Mouse (Mus musculus) forebrain, embryonic 13.5 days (tissue): ENCODE data around the gene Cyp4a32. TPM values are rescaled to one million over a fixed set of nuclear protein-coding genes. Genes with fewer than 3 reads are reported as not detected.
"Not testable (repeated sequence)": the region's sequence is repeated elsewhere in the genome, so short reads cannot be mapped to it uniquely, and the experiment has no call there.

Experiments used
- ATAC-seq: fragments of 200-750 bp; cut with Nextera tagmentation; 2 replicates; pipeline ENCODE4 v1.8.0; 2017
- H3K27ac ChIP-seq: fragments of 300-500 bp; sonication (generic); 2 replicates; pipeline ENCODE4 v1.5.1; 2015; ENCODE audit warnings: inconsistent platforms, mild to moderate bottlenecking, moderate library complexity
- H3K27me3 ChIP-seq: fragments of 300-500 bp; sonication (generic); 2 replicates; pipeline ENCODE4 v1.6.1; 2015; ENCODE audit warnings: mild to moderate bottlenecking, inconsistent platforms
- H3K36me3 ChIP-seq: fragments of 300-500 bp; sonication (generic); 2 replicates; pipeline ENCODE4 v1.6.1; 2015; ENCODE audit warnings: mild to moderate bottlenecking, inconsistent platforms; ENCODE audit not compliant: poor library complexity, severe bottlenecking
- H3K4me1 ChIP-seq: fragments of 300-500 bp; sonication (generic); 2 replicates; pipeline ENCODE4 v1.6.1; 2015; ENCODE audit warnings: inconsistent platforms
- H3K4me2 ChIP-seq: fragments of 300-500 bp; sonication (generic); 2 replicates; pipeline ENCODE4 v1.6.1; 2015; ENCODE audit warnings: inconsistent platforms, mild to moderate bottlenecking, moderate library complexity
- H3K4me3 ChIP-seq: fragments of 300-500 bp; sonication (generic); 2 replicates; pipeline ENCODE4 v1.5.1; 2015; ENCODE audit warnings: mild to moderate bottlenecking, inconsistent platforms
- H3K9ac ChIP-seq: fragments of 300-500 bp; sonication (generic); 2 replicates; pipeline ENCODE4 v1.6.1; 2015; ENCODE audit warnings: mild to moderate bottlenecking, inconsistent platforms
- H3K9me3 ChIP-seq: fragments of 300-500 bp; sonication (generic); replicated peaks from 2 replicates; pipeline ENCODE4 v1.6.1; 2016; ENCODE audit warnings: inconsistent platforms
- WGBS: fragments of 180-500 bp; shearing (Covaris S2); methylation state at CpG from one replicate; pipeline ENCODE4 v1.1.7; 2015; 5-methylcytosine and 5-hydroxymethylcytosine counted together
- polyA plus RNA-seq: library from polyadenylated mRNA; unstranded; fragments of >200 nt; fragmentation: Nextera tagmentation; extraction: Ambion mirVana; gene quantifications from 2 replicates; pipeline ENCODE4 v1.2.1, GENCODE M21; 2015

The Cyp4a32 gene
- not detected in 2 replicates for polyA plus RNA-seq

DNA sequence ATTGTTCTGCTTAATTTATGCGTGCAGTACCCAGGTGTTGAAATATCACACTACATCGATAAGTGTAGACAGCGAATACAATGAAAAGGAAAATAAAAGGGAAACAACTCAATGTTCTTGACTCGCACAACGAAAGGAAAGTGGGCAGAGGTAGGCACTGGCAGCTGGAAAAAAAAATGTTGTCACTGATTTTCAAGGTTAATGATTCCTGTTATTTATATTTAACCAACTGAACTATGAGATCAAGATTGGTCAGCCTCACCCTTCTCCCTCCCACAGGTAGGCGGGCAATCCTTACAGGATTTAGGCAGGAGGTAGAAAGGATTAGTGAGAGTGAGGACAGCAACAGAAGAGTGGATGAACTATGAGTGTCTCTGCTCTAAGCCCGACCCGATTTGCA is at the start of gene Cyp4a32:
TSS of gene Cyp4a32 (plus strand) at position 359 of the 400 bp plus-strand sequence.
- WGBS, result 87% methylated on average over 8 of the region's 8 CpGs
- H3K4me2 ChIP-seq, result not testable (repeated sequence)

DNA sequence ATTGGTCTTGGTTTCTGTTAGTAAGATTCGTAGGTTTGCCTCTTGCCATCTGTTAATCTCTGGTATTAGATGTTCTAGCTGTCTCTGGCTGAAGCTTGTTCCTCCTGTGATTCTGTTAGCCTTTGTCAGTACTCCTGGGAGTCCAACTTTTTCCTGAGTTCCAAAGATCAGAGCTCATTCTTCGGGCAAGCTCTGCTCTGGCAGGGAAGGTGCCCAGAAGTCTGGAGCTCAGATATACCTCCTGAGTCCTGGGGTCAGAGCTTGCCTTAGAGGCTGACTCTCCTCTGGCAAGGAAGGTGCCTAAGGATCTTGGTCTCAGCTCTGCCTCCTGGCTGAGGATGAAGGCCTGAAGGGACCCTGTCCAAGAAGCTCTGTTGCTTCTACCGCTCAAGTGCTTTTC is 48.0 kb upstream of the Cyp4a32 start:
- no peak overlapping the region for H3K4me3 ChIP-seq
- 85% methylated on average over 3 of the region's 3 CpGs for WGBS

More for the DNA sequence above, at the start of gene Cyp4a32:
- H3K27ac ChIP-seq, H3K4me1 ChIP-seq, H3K27me3 ChIP-seq, H3K9ac ChIP-seq, H3K36me3 ChIP-seq, H3K9me3 ChIP-seq, ATAC-seq, H3K4me3 ChIP-seq: not testable (repeated sequence)

DNA sequence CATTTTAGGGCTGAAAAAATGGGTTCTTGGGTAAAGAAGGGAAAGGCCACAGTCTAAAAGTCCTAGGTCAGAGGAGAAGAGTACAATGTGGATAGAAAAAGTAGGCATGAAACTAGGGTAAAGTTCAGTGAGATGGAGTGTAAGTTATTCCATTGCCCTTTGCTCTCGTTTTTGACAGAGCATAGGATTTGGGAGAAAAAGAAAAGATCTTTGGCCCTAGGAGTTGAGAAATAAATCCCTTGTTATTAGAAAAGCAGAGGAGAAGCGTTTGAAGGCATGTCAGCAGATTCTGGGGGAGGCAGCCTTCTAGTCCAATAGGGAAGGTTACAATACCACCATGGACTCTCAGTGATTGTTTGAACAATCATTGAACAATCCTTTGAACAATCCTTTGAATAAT is 45.3 kb upstream of the Cyp4a32 start:
- Histone ChIP-seq H3K9ac (no peak overlapping the region), H3K27me3 (no peaks in the 10 kb centered on the region), H3K36me3 (no peaks in the 10 kb centered on the region), H3K4me1 (no peaks in the 10 kb centered on the region), H3K4me2 (no peak overlapping the region), H3K9me3 (no peaks in the 10 kb centered on the region), H3K27ac (no peak overlapping the region), H3K4me3 (no peak overlapping the region)
- WGBS, result 65% methylated on average over 2 of the region's 2 CpGs
- ATAC-seq, result no peak

More for the DNA sequence above, 48.0 kb upstream of the Cyp4a32 start:
- Histone ChIP-seq H3K36me3 (no peaks in the 10 kb centered on the region), H3K4me2 (no peak overlapping the region), H3K9me3 (no peaks in the 10 kb centered on the region), H3K27ac (no peak overlapping the region), H3K4me1 (no peaks in the 10 kb centered on the region), H3K27me3 (no peaks in the 10 kb centered on the region), H3K9ac (no peak overlapping the region)
- ATAC-seq, result no peak

DNA sequence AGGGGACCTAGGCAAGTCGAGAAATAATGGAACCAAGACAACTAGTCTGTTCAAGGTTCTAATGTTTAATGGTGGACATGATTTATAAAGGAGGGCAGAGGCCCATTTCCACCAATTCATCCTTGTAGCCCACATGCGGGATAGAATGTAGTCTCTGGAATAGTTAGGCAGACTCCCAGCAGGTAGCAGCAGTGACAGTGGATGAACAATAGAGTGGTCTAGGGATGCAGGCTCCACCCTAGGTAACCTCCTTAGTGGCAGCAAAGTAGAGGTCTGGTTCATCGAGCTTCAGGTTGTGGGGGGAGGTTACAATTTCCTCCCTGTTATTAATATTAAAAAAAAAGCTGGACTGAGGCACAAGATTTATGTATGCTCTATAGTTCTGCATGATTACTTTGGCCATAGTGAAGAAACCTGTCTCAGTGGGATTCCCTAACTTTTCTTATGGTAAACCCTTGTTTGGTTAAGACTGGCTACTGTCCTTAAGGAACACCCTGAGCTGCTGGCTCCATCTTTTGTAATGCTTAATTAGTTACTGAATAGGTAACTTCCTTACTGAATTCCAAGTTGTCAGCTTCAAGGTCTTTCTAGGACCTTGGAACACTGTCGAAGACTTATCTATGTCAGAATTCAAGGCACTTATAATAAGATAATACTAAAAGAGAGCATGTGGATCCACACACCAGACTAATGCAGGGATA is 42.8 kb upstream of the Cyp4a32 start:
- H3K4me2 ChIP-seq, result no peak overlapping the region
- 44% methylated on average over 4 of the region's 4 CpGs for WGBS
- no peak overlapping the region for H3K9ac ChIP-seq
- ATAC-seq, result no peak
- H3K36me3 ChIP-seq, result no peaks in the 10 kb centered on the region
- H3K4me3 ChIP-seq, result no peak overlapping the region
- no peaks in the 10 kb centered on the region for H3K27me3 ChIP-seq
- H3K4me1 ChIP-seq, result no peaks in the 10 kb centered on the region
- H3K9me3 ChIP-seq, result no peaks in the 10 kb centered on the region
- no peak overlapping the region for H3K27ac ChIP-seq

DNA sequence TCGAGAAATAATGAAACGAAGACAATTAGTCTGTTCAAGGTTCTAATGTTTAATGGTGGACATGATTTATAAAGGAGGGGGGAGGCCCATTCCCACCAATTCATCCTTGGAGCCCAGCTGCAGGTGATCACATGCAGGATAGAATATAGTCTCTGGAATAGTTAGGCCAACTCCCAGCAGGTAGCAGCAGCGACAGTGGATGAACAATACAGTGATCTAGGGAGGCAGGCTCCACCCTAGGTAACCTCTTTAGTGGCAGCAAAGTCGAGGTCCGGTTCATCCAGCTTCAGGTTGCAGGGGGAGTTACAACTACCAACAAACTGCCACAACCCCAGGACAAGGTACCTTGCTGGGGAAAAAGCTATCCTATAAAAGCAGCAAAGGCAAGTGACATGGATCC is 39.5 kb upstream of the Cyp4a32 start:
- H3K9ac ChIP-seq, H3K4me1 ChIP-seq, H3K27ac ChIP-seq, H3K36me3 ChIP-seq, H3K27me3 ChIP-seq, H3K4me3 ChIP-seq, H3K4me2 ChIP-seq, H3K9me3 ChIP-seq, ATAC-seq: not testable (repeated sequence)
- WGBS, result 48% methylated on average over 5 of the region's 5 CpGs

DNA sequence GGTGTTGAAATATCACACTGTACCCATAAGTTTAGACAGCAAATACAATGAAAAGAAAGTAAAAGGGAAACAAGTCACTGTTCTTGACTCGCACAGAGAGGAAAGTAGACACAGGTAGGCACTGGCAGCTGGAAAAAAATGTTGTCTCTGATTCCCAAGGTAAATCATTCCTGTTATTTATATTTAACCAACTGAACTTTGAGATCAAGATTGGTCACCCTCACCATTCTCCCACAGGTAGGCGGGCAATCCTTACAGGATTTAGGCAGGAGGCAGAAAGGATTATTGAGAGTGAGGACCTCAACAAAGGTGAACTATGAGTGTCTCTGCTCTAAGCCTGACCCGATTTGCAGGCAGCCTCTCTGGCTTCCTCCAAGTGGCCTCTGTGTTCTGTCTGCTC is 37.4 kb upstream of the Cyp4a32 start, which contains the start of gene Cyp4a31:
TSS of gene Cyp4a31 (plus strand) at position 249 of the 400 bp plus-strand sequence.
- 85% methylated on average over 3 of the region's 3 CpGs for WGBS

DNA sequence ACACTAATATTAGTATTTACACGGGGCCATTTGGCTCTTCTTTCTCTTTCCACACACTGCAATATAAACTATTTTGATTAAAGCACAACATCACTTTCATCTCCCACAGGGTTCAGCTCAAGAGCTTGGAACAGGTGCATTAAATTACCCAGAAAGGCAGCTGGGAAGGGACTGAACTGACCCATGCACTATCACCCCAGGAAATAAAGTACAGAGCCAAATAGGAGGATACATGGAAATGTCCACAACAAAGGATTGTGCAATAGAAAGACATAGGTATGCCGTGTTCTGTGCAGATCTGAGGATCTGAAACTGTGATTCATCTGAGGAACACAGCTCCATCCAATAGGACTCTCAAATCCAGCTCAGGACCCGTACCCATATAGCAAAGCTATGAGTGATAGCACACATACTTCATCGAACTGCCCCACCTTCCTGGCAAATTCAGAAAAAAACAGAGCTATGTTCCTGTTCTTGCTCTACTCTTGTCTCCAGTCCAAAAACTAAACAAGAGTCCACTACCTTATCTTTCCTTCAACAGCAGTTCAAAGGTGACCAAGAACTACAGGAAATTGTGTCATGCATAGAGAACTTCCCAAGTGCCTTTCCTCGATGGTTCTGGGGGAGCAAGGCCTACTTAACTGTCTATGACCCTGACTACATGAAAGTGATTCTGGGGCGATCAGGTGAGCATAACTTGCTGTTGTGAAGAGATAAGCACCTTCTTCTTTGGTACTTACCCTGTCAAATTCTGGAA is 36.1 kb upstream of the Cyp4a32 start:
- not testable (repeated sequence) for H3K9ac ChIP-seq, H3K36me3 ChIP-seq, H3K9me3 ChIP-seq, H3K4me2 ChIP-seq, ATAC-seq, H3K4me3 ChIP-seq, H3K27ac ChIP-seq, H3K27me3 ChIP-seq, H3K4me1 ChIP-seq
- WGBS, result 87% methylated on average over 6 of the region's 6 CpGs

More for the DNA sequence above, 37.4 kb upstream of the Cyp4a32 start, which contains the start of gene Cyp4a31:
- no peak within 1 kb of the TSS for H3K27ac ChIP-seq
- H3K9ac ChIP-seq, result no peak within 1 kb of the TSS
- no peaks in the 10 kb centered on the region for H3K4me1 ChIP-seq
- no peak within 1 kb of the TSS for H3K4me2 ChIP-seq
- no peak for ATAC-seq
- no peaks in the 10 kb centered on the region for H3K9me3 ChIP-seq
- no peaks in the 10 kb centered on the region for H3K36me3 ChIP-seq
- no peaks in the 10 kb centered on the region for H3K27me3 ChIP-seq
- H3K4me3 ChIP-seq, result no peak within 1 kb of the TSS

DNA sequence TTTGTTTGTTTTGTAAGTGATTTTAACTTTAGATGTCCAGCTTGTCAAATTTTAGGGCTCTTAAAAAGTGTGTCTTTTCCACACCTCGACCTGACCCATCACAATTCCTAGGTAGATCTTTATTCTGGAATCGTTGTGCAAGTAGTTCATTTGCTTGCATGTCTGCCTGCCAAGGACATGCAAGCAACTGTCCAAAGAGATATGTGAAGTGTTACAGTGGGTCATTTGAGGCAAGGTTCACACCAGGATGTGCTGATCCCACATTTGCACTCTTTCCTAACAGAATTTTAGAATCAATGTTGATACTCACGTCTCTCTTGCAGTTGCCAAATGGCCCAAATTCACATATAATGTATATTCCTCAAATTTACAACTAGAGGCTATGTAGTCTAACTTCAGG is 25.5 kb upstream of the Cyp4a32 start:
- H3K4me1 ChIP-seq, result no peaks in the 10 kb centered on the region
- no peak overlapping the region for H3K4me3 ChIP-seq
- no peaks in the 10 kb centered on the region for H3K9me3 ChIP-seq
- no peak overlapping the region for H3K4me2 ChIP-seq
- H3K27ac ChIP-seq, result no peak overlapping the region
- H3K9ac ChIP-seq, result no peak overlapping the region
- H3K27me3 ChIP-seq, result no peaks in the 10 kb centered on the region
- no peaks in the 10 kb centered on the region for H3K36me3 ChIP-seq
- no peak for ATAC-seq
- WGBS, result 82% methylated on average over 3 of the region's 3 CpGs

DNA sequence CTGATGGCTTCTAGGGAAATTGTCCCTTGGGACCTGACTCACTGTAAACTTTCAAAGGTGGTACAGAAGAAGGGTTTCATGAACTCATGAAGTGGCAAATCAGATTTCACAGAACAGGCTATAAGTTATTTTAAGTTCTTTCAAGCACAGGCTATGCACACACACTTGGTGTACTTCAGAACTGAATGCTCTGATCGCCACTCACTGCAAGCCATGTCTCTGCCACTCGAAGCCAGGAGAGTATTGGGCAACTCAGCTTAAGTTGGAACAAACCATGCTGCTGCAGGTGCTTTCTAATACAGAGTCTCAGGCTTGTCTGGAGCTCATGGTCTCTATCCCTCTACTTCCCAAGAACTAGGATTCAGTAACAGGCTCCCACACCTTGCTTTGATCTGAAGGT is 25.0 kb upstream of the Cyp4a32 start:
- no peaks in the 10 kb centered on the region for H3K36me3 ChIP-seq
- WGBS, result 80% methylated on average over 2 of the region's 2 CpGs
- no peaks in the 10 kb centered on the region for H3K4me1 ChIP-seq
- no peak overlapping the region for H3K4me2 ChIP-seq
- no peak overlapping the region for H3K9ac ChIP-seq
- no peak overlapping the region for H3K27ac ChIP-seq
- H3K4me3 ChIP-seq, result no peak overlapping the region
- no peak for ATAC-seq
- H3K9me3 ChIP-seq, result no peaks in the 10 kb centered on the region
- no peaks in the 10 kb centered on the region for H3K27me3 ChIP-seq

DNA sequence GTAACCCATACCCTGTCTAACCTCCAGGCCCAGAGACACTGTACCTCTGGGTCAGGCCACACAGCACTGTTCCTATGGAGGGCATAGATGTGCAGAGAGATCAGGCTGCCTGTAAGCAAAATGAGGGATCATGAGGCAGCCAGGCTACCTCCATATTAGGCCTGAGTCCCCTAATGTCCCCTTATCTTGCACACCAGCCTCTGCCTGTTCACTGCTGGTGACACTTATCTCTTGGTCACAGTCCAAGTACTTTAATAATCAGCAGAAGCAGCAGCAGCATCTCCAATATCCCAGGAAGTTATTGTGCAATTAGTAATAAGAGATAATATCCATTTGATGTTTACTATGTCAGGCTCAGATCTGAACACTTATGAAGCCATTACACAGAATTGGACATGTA is 17.7 kb upstream of the Cyp4a32 start:
- Histone ChIP-seq H3K9me3 (no peaks in the 10 kb centered on the region), H3K4me2 (no peak overlapping the region), H3K9ac (no peak overlapping the region), H3K4me1 (no peaks in the 10 kb centered on the region), H3K27ac (no peak overlapping the region), H3K27me3 (no peaks in the 10 kb centered on the region), H3K36me3 (no peaks in the 10 kb centered on the region), H3K4me3 (no peak overlapping the region)
- ATAC-seq, result no peak

DNA sequence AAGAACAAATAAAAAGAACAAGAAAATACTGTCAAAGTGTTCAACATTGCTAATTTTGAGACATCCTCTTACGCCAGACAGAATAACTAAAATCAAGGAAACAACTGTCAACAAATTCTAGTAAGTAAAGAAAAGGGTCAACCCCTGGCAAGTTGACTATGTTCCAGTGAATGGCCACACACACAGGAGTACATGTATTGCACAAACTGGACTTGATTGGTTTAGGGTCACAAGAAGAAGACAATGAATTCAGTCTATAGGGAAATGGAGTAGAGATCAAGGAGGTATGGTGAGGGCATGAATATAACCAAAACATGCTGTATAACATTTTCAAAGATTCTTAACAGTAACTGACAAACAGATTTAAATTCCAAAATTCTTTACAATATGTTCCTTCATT is 4.4 kb upstream of the Cyp4a32 start:
- Histone ChIP-seq H3K9ac (no peak overlapping the region), H3K9me3 (no peaks in the 10 kb centered on the region), H3K27me3 (no peaks in the 10 kb centered on the region), H3K4me3 (no peak overlapping the region), H3K4me1 (no peaks in the 10 kb centered on the region), H3K27ac (no peak overlapping the region), H3K36me3 (no peaks in the 10 kb centered on the region), H3K4me2 (no peak overlapping the region)
- WGBS, result 98% methylated on average over 1 of the region's 1 CpGs
- ATAC-seq, result no peak

DNA sequence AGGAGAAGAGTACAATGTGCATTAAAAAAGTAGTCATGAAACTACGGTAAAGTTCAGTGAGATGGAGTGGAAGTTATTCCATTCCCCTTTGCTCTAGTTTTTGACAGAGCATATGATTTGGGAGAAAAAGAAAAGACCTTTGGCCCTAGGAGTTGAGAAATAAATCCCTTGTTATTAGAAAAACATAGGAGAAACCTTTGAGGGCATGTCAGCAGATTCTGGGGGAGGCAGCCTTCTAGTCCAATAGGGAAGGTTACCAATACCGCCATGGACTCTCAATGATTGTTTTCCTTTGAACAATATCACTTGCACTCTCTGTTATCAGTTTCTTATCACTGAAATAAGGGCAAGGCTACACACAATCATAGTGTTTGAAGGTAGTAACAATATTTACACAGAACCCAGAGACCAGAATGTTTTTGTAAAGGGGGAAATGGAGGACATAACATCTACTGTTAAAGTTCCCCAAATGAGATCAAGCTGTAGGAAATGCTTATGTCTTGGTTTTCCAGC is 3.9 kb upstream of the Cyp4a32 start:
- Histone ChIP-seq H3K4me2 (no peak overlapping the region), H3K4me3 (no peak overlapping the region), H3K4me1 (no peaks in the 10 kb centered on the region), H3K36me3 (no peaks in the 10 kb centered on the region), H3K9ac (no peak overlapping the region), H3K27ac (no peak overlapping the region), H3K27me3 (no peaks in the 10 kb centered on the region), H3K9me3 (no peaks in the 10 kb centered on the region)
- 92% methylated on average over 2 of the region's 2 CpGs for WGBS
- no peak for ATAC-seq
